Mouse (Mus musculus): ENCODE measurements at regions not wholly inside any gene's neighbourhood (a gene's known extent, or its start where the extent isn't known, plus 50 kb on each side); places are given as distances from the start of the nearest gene placed in this dataset.

DNA sequence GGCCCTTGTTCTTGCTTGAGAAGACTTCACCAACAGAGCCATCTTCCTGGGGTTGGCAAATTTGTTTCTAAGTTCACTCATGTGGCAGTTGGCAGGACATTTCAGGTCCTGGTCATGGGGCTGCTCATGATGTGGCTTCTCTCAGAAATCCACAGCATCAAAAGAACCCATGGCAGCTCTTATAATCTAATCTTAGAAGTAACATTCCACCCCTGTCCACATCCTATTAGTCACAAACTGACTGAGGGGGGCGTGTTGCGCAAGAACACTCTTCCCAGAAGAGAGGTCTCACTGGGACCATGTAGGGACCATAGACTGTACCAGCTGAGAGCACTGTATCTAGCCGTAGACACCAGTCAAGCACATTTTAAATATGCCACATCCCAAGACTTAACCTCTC lies 75.6 kb upstream of the Gli2 start:
- no peak for DNase-seq (ENCODE audit: inconsistent age in 2 of 2, low spot score in 1 of 2)

- no peak for DNase-seq (ENCODE audit: inconsistent age in 2 of 2, low spot score in 1 of 2)
Measured at GRCm38 (mm10) chr1:119125561-119125960, 72.1 kb upstream of the Gli2 start.

DNA sequence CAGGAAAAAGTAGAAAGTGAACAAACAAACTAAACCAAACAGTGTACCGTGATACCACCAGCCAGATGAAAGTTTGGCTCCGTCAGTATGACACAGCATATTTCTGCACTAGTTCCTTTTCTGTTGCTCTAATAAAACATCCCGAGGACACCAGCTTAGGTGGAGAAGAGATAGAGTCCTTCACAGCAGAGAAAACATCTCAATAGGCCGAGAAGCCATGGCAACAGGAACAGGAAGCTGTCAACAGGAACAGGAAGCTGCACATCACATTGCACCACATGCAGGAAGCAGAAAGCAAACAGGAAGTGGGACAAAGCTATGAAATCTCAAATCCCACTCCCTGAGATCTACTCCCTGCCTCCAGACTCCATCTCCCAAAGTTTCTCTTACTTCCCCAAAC lies 71.4 kb upstream of the Gli2 start:
- no peak for DNase-seq (ENCODE audit: inconsistent age in 2 of 2, low spot score in 1 of 2)

GRCm38 (mm10) chr1:119124063-119124462 lies 70.6 kb upstream of the Gli2 start:
- DNase-seq (ENCODE audit: inconsistent age in 2 of 2, low spot score in 1 of 2): no peak

- no peak for DNase-seq (ENCODE audit: inconsistent age in 2 of 2, low spot score in 1 of 2)
Measured at GRCm38 (mm10) chr1:119123402-119123801, 70.0 kb upstream of the Gli2 start.

GRCm38 (mm10) chr1:119122975-119123374 lies 69.6 kb upstream of the Gli2 start:
- no peak for DNase-seq (ENCODE audit: inconsistent age in 2 of 2, low spot score in 1 of 2)

DNA sequence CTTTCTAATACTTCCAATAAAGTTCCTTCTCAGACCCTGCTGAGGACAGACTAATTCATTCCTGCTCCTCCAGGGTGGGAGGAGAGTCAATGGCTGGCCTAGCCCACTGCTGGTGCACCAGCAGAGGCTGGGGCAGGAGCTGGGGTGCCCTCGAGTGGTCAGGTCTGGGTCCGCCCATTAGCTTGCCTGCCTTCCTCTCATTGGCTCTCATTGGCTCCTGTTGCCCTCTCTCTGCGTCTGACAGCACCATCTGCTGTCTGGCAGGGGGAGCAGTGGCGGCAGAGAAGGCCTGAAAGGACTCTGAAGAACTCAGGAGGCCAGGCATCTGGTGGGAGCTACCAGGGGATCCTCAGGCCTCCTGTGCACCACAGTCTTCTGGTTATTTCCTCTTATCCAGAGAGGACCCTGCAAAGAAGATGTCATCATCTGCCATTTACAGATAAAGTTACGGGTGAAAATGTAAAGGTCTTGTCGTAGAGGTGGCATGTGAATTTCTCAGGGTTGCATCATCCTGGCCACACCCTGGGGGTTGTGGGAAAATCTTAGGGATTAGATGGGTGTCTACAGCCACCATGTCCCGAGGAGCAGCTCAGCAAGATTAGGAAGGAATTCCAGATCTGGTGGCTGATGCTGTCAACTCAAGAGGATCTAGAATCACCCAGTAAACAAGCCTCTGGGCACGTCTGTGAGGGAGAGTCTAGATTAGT lies 66.6 kb upstream of the Gli2 start:
- DNase-seq (ENCODE audit: inconsistent age in 2 of 2, low spot score in 1 of 2): peak; percentile 35 to 69

- no peak for DNase-seq (ENCODE audit: inconsistent age in 2 of 2, low spot score in 1 of 2)
Measured at GRCm38 (mm10) chr1:119115106-119115674, 61.8 kb upstream of the Gli2 start.

GRCm38 (mm10) chr1:119108578-119108977 lies 55.2 kb upstream of the Gli2 start:
- peak; percentile 44 to 72 for DNase-seq (ENCODE audit: inconsistent age in 2 of 2, low spot score in 1 of 2)

GRCm38 (mm10) chr1:119106246-119106975 lies 53.0 kb upstream of the Gli2 start:
- no peak for DNase-seq (ENCODE audit: inconsistent age in 2 of 2, low spot score in 1 of 2)

Data from adrenal gland, adult (tissue).